Mouse (Mus musculus) kidney, adult 8-10 months (tissue): ENCODE measurements around the gene Gm21915.

Experiments used
- DNase-seq, 2 experiments: peaks; one replicate each; pipeline ENCODE4 v3.0.0; 2022

Gene Gm21915

GRCm38 (mm10) chr9:40670313-40670712 lies at the start of gene Gm21915:
Gm21915 (plus strand) TSS chr9:40670613.
- no peak for DNase-seq

GRCm38 (mm10) chr9:40622265-40622664 lies 48.1 kb upstream of the Gm21915 start:
- DNase-seq = no peak

- DNase-seq = no peak
Measured at GRCm38 (mm10) chr9:40622793-40623192, 47.6 kb upstream of the Gm21915 start.

- peak; percentile 47 to 49 for DNase-seq
Measured at GRCm38 (mm10) chr9:40625341-40625740, 45.1 kb upstream of the Gm21915 start.

- no peak for DNase-seq
Measured at GRCm38 (mm10) chr9:40626566-40626965, 43.8 kb upstream of the Gm21915 start.

GRCm38 (mm10) chr9:40627146-40627713 lies 43.2 kb upstream of the Gm21915 start:
- no peak for DNase-seq

GRCm38 (mm10) chr9:40628130-40629069 lies 42.0 kb upstream of the Gm21915 start:
- DNase-seq = peak; percentile 85 to 91

- DNase-seq = peak; percentile 34 to 51
Measured at GRCm38 (mm10) chr9:40629441-40629840, 41.0 kb upstream of the Gm21915 start.

GRCm38 (mm10) chr9:40631101-40631500 lies 39.3 kb upstream of the Gm21915 start:
- DNase-seq = peak in 1 of 2 experiments; percentile 31

- peak in 1 of 2 experiments; percentile 44 for DNase-seq
Measured at GRCm38 (mm10) chr9:40631505-40631904, 38.9 kb upstream of the Gm21915 start.

GRCm38 (mm10) chr9:40636054-40636453 lies 34.4 kb upstream of the Gm21915 start:
- DNase-seq = peak in 1 of 2 experiments; percentile 72

GRCm38 (mm10) chr9:40637705-40638393 lies 32.6 kb upstream of the Gm21915 start:
- no peak for DNase-seq

GRCm38 (mm10) chr9:40638394-40639049 lies 31.9 kb upstream of the Gm21915 start:
- DNase-seq = no peak

- no peak for DNase-seq
Measured at GRCm38 (mm10) chr9:40639536-40640187, 30.8 kb upstream of the Gm21915 start.

GRCm38 (mm10) chr9:40641318-40641717 lies 29.1 kb upstream of the Gm21915 start:
- no peak for DNase-seq

GRCm38 (mm10) chr9:40642470-40643220 lies 27.8 kb upstream of the Gm21915 start:
- no peak for DNase-seq

- no peak for DNase-seq
Measured at GRCm38 (mm10) chr9:40649444-40649843, 21.0 kb upstream of the Gm21915 start.

- DNase-seq = no peak
Measured at GRCm38 (mm10) chr9:40649983-40650382, 20.4 kb upstream of the Gm21915 start.

GRCm38 (mm10) chr9:40651239-40651859 lies 19.1 kb upstream of the Gm21915 start:
- DNase-seq = no peak

- DNase-seq = no peak
Measured at GRCm38 (mm10) chr9:40652757-40653156, 17.7 kb upstream of the Gm21915 start.

GRCm38 (mm10) chr9:40666190-40666803 lies 4.1 kb upstream of the Gm21915 start:
- DNase-seq = no peak
